Mouse (Mus musculus): ENCODE measurements around the gene Lrrc43. TPM values are rescaled to one million over a fixed set of nuclear protein-coding genes. Genes with fewer than 3 reads are reported as not detected.
A peak's percentile ranks its signal among the peaks of the same experiment; 100 is the strongest.

Lrrc43 gene
- total and polyA plus RNA-seq, 2 experiments from 2014 or later: 0.77 to 1.3 TPM

DNA sequence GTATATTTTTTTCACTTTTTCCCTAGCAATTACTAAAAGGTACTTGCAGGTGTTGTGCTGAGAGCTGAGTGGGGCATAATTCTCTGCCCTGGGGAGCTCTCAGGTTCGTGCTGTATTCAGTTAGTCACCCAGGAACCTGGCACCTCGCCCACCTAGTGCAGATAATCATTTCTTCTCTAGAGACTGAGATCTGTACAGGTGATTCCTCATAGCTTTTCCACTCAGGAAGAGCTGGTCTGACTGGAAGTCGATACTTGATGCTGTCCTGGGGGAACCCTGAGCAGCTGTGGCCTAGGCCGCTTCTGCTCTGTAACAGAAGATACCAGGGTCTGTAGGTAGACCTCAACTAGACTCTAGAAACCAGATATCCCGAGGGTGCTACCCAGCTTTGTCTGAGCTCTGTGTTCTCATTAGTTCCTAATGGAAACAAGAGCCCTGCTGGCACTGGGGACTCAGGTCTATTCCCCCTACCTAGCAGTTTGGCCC lies 44.2 kb upstream of the Lrrc43 start:
- no peak for ATAC-seq (ENCODE audit: low FRiP score)
- Histone ChIP-seq H3K27me3 (ENCODE audit: insufficient read depth, low read length) (no peaks in the 10 kb centered on the region), H3K4me2 (ENCODE audit: low read depth, low read length, poor library complexity, severe bottlenecking) (no peak overlapping the region), H3K9ac (replicated peaks; ENCODE audit: low read length, poor library complexity, severe bottlenecking) (no peak overlapping the region), H3K4me1 (ENCODE audit: insufficient read depth, low read length) (no peaks in the 10 kb centered on the region), H3K27ac (ENCODE audit: low read depth, low read length) (no peak overlapping the region), H3K36me3 (ENCODE audit: insufficient read depth, low read length) (peaks cover 52% of the 10 kb centered on the region), H3K4me3 (ENCODE audit: low read depth, low read length) (no peak overlapping the region), H3K9me3 (ENCODE audit: low read length) (no peaks in the 10 kb centered on the region)
- WGBS: 90% methylated on average over 5 of the region's 5 CpGs
- DNase-seq (ENCODE audit: low spot score): no peak
- no peak for TF ChIP-seq CTCF (IDR thresholded peaks at IDR 0.05)

DNA sequence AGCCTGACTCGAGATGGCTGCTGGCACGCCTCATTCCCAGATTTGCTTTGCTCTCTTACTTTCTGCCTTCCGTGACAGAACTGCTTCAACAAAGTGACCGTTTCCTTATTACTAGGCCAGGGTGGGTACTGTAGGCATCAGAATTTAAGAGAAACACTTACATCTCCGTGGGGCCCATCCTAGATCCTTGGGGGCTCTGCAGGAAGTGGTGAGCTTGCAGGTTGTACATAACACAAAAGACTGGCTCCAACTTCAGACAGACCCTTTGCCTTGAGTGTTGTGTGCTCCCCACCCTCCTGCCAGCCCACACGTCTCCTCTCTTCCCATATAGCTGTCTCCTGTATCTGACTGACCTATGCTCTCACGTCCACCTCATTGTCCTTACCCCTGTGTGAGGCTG lies 37.2 kb upstream of the Lrrc43 start:
- Histone ChIP-seq H3K36me3 (ENCODE audit: insufficient read depth, low read length) (peaks cover 76% of the 10 kb centered on the region), H3K27ac (ENCODE audit: low read depth, low read length) (no peak overlapping the region)
- WGBS: 92% methylated on average over 7 of the region's 7 CpGs

DNA sequence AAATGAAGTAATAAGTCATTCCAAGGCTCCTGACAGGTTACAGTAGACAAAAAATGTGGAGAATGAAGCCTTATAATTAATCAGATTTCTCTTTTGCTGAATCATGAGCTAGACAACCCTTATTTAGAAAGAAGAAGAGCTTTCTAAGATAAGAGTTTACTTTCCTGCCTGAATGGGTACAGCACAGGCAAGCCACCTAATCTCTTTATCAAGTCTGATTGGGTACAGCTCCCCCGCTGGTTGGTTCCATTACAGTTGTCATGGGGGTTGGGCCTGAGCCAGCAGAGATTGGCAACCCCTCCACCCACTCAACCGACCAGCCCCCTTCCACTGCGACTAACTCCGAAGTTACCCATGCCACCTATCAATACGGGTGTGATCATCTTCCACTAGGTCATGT lies 27.7 kb upstream of the Lrrc43 start:
- no peak overlapping the region for H3K27ac ChIP-seq (ENCODE audit: low read depth, low read length)
- H3K36me3 ChIP-seq (ENCODE audit: insufficient read depth, low read length): 0 out of 2 replicates have a peak, but pooled peaks cover 6% of the 10 kb centered on the region
- no peak overlapping the region for H3K4me3 ChIP-seq (ENCODE audit: low read depth, low read length)
- DNase-seq (ENCODE audit: low spot score): no peak
- no peak for TF ChIP-seq CTCF (IDR thresholded peaks at IDR 0.05)
- no peak overlapping the region for H3K4me2 ChIP-seq (ENCODE audit: low read depth, low read length, poor library complexity, severe bottlenecking)
- H3K9me3 ChIP-seq (ENCODE audit: low read length): no peaks in the 10 kb centered on the region
- ATAC-seq (ENCODE audit: low FRiP score): no peak
- WGBS: 49% methylated on average over 5 of the region's 5 CpGs
- H3K9ac ChIP-seq (replicated peaks; ENCODE audit: low read length, poor library complexity, severe bottlenecking): no peak overlapping the region
- no peaks in the 10 kb centered on the region for H3K4me1 ChIP-seq (ENCODE audit: insufficient read depth, low read length)
- no peaks in the 10 kb centered on the region for H3K27me3 ChIP-seq (ENCODE audit: insufficient read depth, low read length)

More for the DNA sequence above, 37.2 kb upstream of the Lrrc43 start:
- Histone ChIP-seq H3K27me3 (ENCODE audit: insufficient read depth, low read length) (no peaks in the 10 kb centered on the region), H3K9me3 (ENCODE audit: low read length) (no peaks in the 10 kb centered on the region), H3K4me3 (ENCODE audit: low read depth, low read length) (no peak overlapping the region), H3K9ac (replicated peaks; ENCODE audit: low read length, poor library complexity, severe bottlenecking) (no peak overlapping the region), H3K4me1 (ENCODE audit: insufficient read depth, low read length) (no peaks in the 10 kb centered on the region), H3K4me2 (ENCODE audit: low read depth, low read length, poor library complexity, severe bottlenecking) (no peak overlapping the region)
- ATAC-seq (ENCODE audit: low FRiP score) (no peak), DNase-seq (ENCODE audit: low spot score) (no peak)
- no peak for TF ChIP-seq CTCF (IDR thresholded peaks at IDR 0.05)

DNA sequence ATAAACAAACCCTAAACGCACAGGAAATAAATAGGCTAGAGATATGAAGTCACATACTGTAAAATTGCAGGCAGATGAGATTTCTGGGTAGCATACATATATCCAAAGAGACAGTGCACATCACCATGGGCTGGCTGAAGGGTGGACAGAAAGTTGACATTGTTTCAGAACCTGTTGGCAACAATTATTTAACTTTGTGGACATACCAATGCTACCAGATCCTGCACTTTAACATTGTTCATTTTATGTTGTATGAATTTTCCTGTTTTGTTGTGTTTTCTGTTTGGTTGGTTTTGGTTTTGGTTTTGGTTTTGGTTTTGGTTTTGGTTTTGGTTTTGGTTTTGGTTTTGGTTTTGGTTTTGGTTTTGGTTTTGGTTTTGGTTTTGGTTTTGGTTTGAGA lies 24.5 kb upstream of the Lrrc43 start:
- ATAC-seq (ENCODE audit: low FRiP score): no peak

DNA sequence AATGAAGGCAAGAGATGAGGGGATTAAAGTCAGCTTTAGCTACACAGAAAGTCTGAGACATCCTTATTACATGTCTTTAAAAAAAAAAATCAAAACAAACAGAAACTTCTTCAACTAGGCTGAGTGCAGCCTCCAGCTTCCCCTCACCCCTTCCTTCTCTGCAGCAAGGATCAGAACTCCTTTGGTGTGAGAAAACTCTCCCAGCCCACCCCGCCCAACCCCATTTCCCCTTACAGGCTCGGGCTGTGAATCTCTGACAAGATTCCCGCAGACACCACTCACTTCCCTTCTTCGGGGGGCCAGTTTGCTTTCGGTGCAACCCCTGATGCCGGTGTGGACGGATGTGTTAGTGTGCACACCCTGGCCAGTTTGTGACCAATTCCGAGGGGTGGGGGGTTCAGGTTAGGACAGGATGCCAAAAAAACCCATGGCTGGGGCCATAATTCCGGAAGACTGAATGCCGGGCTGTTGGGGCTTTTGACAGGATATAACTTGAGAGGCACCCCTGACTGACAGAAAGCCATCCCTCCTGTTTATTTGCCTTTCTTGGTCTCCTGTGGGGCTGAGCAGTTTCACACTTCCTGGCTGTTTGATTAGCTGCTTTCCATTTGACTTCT lies 18.2 kb upstream of the Lrrc43 start:
- no peak overlapping the region for H3K9ac ChIP-seq (replicated peaks; ENCODE audit: low read length, poor library complexity, severe bottlenecking)
- H3K9me3 ChIP-seq (ENCODE audit: low read length): no peaks in the 10 kb centered on the region
- no peaks in the 10 kb centered on the region for H3K4me1 ChIP-seq (ENCODE audit: insufficient read depth, low read length)
- H3K36me3 ChIP-seq (ENCODE audit: insufficient read depth, low read length): no peaks in the 10 kb centered on the region
- H3K27me3 ChIP-seq (ENCODE audit: insufficient read depth, low read length): no peaks in the 10 kb centered on the region
- ATAC-seq (ENCODE audit: low FRiP score): no peak
- DNase-seq (ENCODE audit: low spot score): no peak
- WGBS: 70% methylated on average over 10 of the region's 10 CpGs
- no peak overlapping the region for H3K27ac ChIP-seq (ENCODE audit: low read depth, low read length)
- H3K4me2 ChIP-seq (ENCODE audit: low read depth, low read length, poor library complexity, severe bottlenecking): no peak overlapping the region
- no peak for TF ChIP-seq CTCF (IDR thresholded peaks at IDR 0.05)
- H3K4me3 ChIP-seq (ENCODE audit: low read depth, low read length): no peak overlapping the region

More for the DNA sequence above, 24.5 kb upstream of the Lrrc43 start:
- no peaks in the 10 kb centered on the region for H3K4me1 ChIP-seq (ENCODE audit: insufficient read depth, low read length)
- 88% methylated on average over 1 of the region's 1 CpGs for WGBS
- no peak overlapping the region for H3K9ac ChIP-seq (replicated peaks; ENCODE audit: low read length, poor library complexity, severe bottlenecking)
- no peak overlapping the region for H3K4me3 ChIP-seq (ENCODE audit: low read depth, low read length)
- H3K27ac ChIP-seq (ENCODE audit: low read depth, low read length): no peak overlapping the region
- no peak overlapping the region for H3K4me2 ChIP-seq (ENCODE audit: low read depth, low read length, poor library complexity, severe bottlenecking)
- no peak for DNase-seq (ENCODE audit: low spot score)
- H3K27me3 ChIP-seq (ENCODE audit: insufficient read depth, low read length): no peaks in the 10 kb centered on the region
- H3K9me3 ChIP-seq (ENCODE audit: low read length): no peaks in the 10 kb centered on the region
- no peak for TF ChIP-seq CTCF (IDR thresholded peaks at IDR 0.05)
- H3K36me3 ChIP-seq (ENCODE audit: insufficient read depth, low read length): no peaks in the 10 kb centered on the region

DNA sequence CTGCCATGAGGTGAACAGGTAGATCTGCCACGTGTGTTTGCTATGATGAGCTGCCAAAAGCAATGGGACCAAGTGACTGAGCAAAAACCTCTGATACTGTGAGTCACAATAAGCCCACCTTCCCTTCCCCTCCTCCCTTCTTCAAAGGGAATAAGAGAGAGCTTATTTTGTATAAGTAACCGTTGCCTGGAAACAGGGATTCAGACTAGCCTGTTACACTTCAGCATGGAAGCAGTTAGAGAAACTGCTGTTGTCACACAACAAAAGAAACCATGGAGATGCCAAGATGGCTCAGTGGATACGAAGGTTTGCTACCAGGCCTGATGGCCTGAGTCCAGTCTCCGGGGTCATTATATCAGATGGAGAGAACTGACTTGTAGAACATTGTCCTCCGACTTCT lies 15.3 kb upstream of the Lrrc43 start:
- WGBS: 45% methylated on average over 5 of the region's 5 CpGs
- TF ChIP-seq CTCF (IDR thresholded peaks at IDR 0.05): no peak
- Histone ChIP-seq H3K27me3 (ENCODE audit: insufficient read depth, low read length) (no peaks in the 10 kb centered on the region), H3K4me1 (ENCODE audit: insufficient read depth, low read length) (no peaks in the 10 kb centered on the region), H3K4me2 (ENCODE audit: low read depth, low read length, poor library complexity, severe bottlenecking) (no peak overlapping the region), H3K4me3 (ENCODE audit: low read depth, low read length) (no peak overlapping the region), H3K36me3 (ENCODE audit: insufficient read depth, low read length) (no peaks in the 10 kb centered on the region), H3K9me3 (ENCODE audit: low read length) (no peaks in the 10 kb centered on the region), H3K27ac (ENCODE audit: low read depth, low read length) (no peak overlapping the region), H3K9ac (replicated peaks; ENCODE audit: low read length, poor library complexity, severe bottlenecking) (no peak overlapping the region)
- DNase-seq (ENCODE audit: low spot score) (peak; percentile 56), ATAC-seq (ENCODE audit: low FRiP score) (no peak)

All from midbrain, postnatal 0 days (tissue).